Mouse (Mus musculus) A20 (cell line): ENCODE data around the gene Myl9.
A peak's percentile ranks its signal among the peaks of the same experiment; 100 is the strongest.

ENCODE experiments used
- DNase-seq: peaks from one replicate; pipeline ENCODE4 v3.0.0-alpha.2; 2011; ENCODE audit warnings: low read depth, low spot score

Myl9 gene

DNA sequence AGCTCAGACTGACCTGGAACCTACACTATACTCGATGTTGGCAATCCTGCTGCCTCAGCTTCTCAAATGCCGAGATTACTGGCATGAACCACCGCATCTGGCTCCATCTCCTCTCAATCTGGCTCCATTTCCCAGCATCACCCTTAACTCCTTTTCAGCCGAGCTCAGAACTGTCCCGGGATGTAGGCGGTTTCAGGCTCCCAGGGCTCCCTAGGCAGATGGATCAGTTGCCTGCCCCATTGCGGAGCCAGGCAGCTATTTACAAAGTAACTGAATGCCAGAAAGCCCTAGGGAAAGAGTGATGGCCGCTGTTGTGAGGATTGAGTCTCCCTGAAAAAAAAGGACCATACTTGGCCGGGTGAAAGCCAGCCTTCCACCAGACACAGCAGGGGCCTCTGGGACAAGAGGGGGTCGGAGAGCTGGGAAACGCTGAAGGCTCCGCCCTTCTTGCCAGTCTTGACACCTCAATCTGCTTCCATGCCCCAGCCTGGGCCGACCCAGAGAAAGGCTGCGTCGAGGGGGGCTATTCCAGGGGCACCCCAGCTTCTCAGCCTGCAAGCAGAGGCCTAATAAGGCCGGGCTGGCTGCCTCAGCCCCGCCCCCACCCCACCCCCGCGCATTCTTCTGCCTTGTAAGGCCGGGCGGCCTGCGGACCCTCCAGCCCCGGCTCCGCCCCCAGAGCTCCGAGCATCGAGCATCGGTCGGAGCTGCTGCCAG, at the start of gene Myl9:
Myl9 (plus strand) TSS at position 683 of the 717 bp plus-strand sequence.
- DNase-seq: no peak

DNA sequence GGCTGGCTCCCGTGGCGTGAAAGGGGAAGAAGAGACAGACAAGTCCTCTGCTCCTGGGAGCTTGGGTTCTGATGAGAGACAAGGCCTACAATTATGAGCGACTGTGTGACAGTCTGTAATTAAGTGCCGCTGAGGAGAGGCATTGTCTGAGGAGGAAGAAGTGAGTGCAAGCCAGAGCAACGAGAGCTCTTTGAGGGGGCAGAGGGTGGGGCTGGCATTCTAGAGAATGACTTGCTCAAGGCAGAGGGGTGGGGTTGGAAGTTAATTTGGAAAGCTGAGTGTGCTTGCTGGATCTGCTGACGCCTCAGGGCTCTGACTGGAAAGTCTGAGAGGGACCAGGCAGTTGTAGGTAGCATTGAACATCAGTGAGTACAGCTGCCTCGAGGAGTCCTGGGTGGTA, 48.9 kb upstream of the Myl9 start:
- no peak for DNase-seq

DNA sequence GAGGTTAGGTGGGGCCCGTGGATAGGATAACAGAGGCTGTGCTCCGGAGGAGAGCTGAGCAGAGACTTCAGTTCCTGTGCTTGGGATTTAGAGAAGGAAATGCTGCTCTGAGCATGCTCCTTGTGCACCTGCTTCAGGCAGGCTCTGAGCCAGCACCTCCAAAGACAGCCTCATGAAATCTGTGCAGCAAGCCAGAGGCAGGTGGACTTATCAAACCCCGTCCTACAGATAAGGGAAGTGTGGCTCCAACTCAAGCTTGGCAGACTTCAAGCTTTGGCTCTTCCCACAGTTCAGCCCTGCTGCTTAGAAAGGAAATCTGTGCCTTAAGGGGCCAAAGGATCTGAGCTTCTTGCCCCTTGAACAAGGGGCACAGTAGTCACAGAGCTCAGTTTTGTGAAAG, 48.3 kb upstream of the Myl9 start:
- DNase-seq: no peak

DNA sequence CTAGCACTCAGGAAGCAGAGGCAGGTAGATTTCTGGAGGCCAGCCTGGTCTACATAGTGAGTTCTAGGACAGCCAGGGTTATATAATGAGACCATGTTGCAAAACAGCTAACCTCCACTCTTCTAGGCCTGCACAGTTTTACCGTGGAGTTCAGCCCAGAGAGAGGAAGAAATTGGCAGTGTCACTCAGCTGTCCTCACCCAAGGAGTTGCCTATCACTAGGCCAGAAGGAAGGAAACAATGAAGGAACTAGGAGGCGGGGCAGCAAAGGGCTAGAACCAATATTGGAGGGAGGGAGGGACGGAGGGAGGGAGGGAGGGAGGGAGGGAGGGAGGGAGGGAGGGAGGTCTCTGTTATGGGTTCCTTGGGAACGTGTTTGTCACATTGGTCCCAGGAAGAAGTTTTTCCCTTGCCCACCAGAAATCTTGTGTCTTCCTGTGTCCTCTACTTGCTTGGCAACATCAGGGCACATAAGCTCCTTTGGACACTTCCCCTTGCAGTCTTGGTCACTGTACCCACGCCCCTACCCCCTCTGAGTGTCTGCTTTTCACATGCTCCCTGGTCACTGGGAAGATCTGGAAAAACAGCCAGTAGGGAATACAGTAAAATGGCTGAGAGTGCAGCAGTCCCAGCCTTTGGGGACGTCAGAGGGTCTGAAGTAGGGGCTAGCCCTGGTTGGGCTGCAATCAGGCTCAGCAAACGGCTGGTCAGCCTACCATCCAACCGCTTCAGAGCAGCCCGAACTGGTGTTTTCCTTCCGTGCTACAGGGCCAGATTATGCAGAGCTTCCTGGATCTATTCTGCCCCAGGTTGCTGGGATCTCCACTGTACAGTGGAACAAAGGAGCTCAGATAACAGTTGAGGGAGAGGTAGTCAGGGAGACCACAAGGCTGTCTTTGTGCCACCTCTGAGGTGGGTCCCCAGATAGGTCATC, 45.4 kb upstream of the Myl9 start:
- peak; percentile 59 for DNase-seq

DNA sequence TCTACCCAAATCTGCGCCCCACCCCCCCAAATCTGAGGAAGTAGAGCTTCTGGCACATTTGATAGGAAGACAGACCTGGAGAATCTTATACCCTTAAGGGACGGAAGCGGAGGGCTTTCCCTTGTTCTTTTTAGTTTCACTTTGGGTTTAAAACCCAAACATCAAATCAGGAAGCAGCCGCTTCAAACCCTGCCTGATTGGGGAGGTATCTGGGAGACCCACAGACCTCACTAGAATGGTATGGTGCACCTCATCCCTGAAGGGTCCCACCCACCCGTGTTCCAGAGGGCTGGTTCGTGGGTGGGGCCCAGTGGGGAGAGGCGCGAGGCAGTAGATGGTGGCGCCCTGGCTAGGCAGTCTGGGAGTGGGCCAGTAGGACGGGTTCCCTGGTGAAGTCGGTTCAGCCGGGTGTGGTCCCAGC, 44.7 kb upstream of the Myl9 start:
- peak; percentile 67 for DNase-seq

DNA sequence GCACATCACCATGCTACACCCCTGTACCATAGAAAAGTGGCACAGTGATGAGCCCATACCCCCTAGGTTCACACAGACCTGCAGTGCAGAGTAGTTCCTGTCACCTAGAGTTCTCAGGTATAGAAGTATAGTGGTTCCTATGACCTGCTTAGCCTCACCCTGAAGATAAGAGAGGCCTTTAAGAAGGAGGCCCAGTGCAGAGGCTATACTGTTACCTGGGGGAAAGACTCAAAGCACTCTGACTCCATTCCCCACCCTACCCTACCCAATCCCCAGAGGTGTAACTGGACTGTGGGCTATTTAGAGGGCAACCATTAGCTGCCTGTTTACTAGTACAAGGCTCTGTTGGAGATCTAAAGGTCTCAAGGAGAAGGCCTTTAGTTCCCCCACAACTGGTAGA, 43.6 kb upstream of the Myl9 start:
- DNase-seq: no peak

DNA sequence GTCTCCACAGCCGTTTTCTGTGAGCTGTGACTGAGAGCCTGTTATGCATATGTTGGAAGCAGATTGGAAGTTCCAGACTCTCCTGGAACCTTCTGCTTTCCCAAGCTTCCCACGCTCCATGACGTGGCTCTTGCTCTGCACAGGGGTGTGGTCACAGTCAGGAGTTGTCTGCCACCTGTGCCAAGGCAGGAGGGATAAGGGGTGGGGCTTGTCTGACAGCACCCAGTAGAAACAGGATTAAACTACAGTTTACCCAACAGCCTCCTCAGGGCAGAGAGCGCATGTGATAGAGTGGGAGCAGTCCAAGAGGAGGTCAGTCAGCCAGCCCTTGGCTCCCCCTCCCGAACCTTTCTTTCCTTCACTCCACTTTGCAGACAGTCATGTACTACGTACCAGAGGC, 43.1 kb upstream of the Myl9 start:
- DNase-seq: no peak

DNA sequence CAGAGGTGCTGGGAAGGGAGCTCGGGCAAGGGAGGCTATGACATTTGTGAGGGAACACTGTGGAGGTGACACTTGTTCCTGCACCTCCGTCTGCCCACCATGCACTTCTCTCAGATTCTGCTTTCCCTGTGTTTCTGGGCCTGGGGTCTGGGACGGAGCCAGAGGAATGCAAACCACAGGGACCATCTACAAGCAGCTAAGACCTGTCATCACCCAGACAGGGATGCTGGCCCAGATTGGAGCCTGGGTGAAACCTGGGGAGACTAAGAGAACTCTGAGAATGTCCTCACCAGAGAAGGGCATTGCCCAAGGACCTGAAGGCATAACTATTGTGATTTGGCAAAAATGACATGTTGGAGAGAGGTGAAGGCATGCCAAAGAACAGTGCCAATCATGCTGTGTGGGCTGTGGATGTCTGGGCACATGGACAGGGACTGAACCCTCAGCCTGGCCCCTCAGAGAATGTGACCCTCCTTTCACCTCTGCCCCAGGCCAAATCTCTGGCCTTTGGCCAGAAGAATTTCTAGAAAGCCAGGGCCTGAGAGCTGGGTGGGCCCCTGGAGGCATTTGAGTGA, 39.4 kb upstream of the Myl9 start:
- DNase-seq: no peak

DNA sequence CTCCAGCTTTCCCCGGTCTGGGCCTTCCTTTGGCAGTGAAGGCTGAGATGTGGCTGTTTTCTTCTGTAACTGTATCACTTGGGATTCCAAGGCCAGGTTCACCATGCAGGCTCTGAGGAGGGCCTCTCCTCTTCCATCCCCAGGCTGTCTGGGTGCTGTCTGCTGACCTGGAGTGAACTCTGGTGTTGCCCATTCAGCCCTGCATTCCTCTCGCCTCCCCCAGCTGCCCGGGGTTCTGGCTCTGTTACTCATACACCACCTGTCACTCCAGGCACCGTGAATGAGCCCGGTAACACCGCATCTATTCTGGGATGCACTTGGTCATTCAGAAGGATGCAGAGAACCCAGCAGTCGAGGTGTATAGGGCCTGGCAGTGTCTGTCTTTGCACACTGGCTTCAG, 38.4 kb upstream of the Myl9 start:
- no peak for DNase-seq

DNA sequence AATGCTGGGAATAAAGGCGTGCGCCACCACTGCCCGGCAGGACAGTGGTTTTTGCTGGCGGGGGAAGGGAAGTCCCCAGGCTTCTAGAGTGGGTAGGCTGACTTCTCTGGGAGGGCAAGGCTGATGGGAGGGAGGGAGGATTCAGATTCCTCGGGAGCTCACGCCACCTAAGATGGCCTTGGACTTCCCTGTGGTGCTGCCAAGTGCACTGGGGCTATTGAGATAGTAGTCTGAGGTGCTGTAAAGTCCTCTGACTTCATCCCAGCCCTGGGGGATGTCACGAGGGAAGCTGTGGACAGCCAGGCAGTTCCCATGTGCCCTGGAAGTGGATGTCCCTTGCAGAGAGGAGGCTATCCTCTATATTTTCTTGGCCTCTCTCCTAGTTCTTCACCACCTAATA, 37.2 kb upstream of the Myl9 start:
- DNase-seq: no peak

DNA sequence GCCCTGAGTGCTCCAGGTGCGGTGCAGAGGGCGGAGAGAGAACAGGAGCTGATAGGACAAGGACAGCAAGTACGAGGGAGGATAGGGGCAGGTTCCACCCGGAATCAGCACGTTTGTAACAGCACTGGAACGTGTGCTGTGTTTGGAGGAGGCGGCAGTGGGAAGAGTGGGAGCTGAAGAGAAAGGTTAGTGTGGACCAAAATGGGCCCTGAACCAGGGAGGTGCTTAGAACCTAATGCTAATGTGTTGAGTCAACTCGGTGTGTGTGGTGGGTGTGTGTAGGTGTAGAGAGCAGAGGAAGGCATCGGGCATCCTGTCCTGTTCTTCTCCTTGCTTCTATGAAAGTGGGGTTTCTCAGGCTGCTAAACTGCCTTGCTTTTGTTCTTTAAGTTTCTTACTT, 34.0 kb upstream of the Myl9 start:
- DNase-seq: no peak

DNA sequence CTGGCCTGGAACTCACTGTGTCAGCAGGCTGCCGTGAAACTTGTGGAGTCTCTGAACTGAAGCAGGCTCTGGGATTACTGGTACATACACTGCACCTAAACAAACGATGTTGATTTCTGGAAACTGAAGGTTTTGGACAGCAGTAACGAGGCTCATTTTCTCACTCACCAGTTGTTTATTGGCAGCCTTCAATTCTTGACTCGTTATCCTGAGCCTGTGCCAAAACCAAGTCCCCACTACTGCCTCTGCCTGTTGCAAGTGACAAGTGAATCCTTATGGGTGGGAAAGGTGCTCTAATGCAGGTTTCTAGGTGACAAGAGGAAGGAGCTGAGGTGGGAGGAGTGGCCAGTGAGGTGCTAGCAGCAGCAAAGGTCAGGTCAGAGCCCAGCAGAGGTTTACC, 33.2 kb upstream of the Myl9 start:
- no peak for DNase-seq

DNA sequence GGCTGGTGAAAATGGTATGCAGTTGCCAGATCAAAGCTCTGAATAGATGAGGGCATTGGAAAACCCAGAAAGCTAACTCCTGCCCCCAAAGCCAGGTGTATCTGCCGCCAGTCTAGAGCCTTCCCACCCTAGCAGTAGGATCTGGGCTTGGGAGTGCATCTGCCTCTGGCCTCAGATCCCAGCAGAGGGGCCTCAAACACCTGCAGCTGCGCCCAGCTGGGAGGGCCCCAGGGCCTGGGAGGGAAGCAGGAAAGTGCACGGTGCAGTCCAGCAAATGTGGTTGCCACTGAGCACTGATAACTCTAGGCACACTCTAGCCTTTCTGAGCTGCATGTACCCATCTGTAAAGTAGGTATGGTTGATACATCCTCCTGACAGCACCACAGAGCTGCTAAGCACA, 32.0 kb upstream of the Myl9 start:
- no peak for DNase-seq

DNA sequence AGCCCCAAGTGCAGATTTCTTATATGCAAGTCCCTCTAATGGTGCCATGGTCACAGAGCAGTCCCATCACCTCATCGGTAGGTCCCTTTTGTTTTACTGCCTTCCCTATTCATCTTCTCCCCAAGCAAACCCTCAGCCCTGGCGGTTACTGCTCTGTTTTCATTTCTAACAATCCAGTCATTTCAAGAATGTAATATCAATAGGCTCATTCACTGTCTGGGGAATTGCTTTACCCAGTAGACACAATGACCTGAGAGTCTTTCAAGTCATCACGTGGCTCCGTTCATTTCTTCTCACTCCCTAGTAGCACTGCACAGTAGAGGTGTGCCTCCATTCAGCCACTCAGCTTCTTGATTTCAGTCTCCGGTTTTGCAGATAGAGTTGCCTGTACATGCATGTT, 30.8 kb upstream of the Myl9 start:
- no peak for DNase-seq

DNA sequence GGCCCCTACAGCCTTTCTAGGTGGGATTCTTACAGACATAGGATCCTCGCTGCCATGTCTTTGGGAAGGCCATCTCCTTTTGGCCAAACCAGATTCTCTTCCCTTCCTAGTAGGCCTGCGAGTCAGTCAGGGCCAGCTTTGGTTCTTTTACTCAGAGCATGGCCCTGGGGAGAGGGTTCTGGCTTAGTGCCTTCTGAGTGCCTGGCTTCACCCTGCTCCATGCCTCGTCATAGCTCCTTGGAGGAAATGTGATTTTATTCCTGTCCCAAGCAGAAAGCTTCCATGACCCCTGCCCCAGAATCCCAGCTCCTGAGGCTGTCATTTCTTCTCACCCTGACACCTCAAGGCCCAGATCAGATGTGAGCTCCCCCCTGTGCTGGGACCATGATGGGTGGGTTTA, 27.9 kb upstream of the Myl9 start:
- no peak for DNase-seq

DNA sequence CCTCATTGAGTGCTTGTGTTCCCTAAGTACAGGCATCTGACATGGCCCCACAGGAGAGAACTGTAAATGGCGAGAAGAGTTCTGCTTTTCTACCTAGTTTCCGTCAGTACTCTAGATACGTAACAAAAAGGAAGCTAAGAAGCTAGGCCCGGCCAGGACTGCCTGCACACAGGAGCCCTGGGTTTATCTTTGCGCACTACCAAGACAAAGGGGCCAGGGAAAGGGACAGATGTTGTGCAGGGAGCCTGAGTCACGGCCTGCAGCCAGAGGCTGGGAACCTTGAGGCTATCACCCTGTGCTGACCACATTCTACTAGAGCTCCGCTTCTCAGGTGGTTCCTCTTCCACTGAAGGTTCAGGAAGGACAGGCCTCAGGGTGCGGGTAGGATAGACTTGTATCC, 25.5 kb upstream of the Myl9 start:
- DNase-seq: no peak

DNA sequence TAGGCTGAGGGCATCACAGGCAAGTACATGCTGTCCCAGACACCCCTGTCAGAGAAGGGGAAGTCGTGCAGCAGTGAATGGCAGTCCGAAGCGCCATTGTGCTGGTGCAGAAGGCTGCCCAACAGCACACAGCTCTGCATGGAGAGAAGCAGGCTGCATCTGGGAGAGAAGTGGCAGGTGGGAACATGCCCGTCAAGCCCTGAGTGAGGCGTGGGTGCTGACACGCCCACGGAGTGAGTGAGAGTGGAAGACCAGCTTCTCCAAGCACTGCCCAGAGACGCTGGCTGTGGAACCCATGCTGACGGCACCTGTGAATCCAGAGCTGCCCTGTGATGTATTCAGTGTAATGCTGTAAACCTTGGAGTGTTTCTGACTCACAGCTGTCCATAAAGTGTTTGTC, 18.3 kb upstream of the Myl9 start:
- no peak for DNase-seq

DNA sequence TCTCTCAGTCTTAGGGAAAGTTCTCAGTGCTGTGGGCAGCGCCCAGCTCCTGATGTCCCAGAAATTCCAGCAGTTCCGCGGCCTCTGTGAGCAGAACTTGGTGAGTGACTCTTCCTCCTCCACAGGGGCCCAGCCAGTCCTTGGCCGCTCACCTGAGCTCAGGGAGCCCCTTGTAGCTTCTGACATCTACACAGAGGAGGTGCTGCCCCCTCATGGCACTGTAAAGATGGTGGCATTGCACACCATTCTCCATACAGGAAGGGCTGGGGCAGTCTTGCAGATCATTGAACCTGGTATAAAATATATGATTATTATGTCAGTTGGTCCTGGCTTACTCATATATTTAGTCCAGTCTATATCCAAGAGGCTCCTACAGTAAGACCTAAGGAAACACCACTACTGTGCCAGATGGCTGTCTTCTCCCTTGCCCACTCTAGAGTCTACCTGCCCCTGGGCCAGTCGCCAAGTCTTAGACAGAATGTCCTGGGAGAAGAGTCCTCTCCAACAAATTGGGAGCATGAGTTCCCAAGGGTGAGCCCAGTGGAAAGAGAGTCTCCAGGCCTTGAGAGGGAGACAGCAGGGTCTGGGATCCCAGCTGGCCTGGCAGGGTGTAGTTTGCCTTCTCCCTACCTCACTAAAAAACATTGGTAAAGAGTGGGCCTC, 14.2 kb upstream of the Myl9 start:
- DNase-seq: peak; percentile 32

DNA sequence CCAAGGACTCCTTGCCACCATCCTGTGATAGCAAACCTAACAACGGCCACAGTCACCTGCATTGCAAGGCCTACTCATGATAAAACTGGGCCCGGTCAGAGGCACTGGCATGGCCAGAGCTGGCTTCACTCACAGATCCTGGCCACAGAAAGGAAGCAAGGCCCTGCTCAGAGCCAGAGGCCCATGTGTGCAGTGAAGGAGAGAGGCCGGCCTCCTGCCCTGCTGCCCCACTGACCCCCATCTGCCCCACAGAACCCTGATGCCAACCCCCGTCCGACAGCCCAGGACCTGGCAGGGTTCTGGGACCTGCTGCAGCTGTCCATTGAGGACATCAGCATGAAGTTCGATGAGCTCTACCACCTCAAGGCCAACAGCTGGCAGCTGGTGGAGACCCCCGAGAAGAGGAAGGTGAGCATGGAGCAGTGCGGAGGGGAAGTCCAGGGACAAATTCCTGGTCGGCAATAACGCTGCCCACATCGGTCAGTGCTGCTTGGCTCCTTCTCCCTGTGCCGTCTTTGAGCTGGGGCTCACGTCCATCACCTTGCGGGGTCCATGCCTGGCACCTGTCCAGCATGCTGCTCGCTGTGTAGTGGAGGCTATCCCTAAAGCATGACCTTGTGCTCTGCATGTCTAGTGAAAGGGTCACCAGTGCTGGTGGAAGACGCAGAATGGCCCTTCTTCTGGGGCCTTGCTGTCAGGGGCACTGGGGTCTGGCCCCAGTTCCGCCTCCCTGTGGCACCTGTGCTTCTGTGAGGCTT, 13.5 kb upstream of the Myl9 start:
- DNase-seq: no peak

DNA sequence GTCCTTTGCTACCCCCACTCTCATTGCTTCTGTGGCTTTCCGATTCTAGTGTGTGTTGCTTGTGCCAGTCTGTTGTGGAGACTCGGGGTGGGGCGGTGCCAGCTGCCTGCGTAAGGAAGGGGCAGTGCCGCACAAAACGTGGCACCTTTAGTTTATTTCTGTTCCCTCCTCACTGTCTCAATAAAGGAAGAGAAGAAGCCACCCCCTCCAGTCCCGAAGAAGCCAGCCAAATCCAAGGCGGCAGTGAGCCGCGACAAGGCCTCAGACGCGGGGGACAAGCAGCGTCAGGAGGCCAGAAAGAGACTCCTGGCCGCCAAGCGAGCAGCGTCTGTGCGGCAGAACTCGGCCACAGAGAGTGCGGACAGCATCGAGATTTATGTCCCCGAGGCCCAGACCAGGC, 12.7 kb upstream of the Myl9 start:
- no peak for DNase-seq

DNA sequence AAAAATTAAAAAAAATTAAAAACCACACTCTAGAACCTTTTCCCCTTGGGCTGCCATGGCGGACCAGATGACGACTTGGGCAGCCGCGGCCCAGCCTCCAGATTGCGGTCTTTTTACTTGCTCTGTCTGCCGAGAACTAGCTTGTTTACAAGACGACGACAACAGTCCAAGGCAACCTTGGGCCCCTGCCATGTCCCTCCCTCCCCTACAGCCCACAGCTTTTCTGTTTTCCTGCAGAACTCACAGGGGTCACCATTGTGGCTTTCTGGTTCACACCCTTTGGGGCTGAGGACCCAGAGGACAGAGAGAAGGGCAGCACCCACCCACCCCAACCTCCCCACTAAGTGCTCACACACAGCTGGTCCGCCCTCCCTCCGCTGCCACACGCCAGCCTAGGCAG, 12.1 kb upstream of the Myl9 start:
- no peak for DNase-seq
